Mouse (Mus musculus) forebrain, embryonic 13.5 days (tissue): Measurements from ENCODE around the gene Akap8l. TPM values are rescaled to one million over a fixed set of nuclear protein-coding genes. Genes with fewer than 3 reads are reported as not detected.

Experiments
- ATAC-seq: fragments of 200-750 bp; cut with Nextera tagmentation; 2 replicates; pipeline ENCODE4 v1.8.0; 2017
- H3K27ac ChIP-seq: fragments of 300-500 bp; sonication (generic); 2 replicates; pipeline ENCODE4 v1.5.1; 2015; ENCODE audit warnings: inconsistent platforms, mild to moderate bottlenecking, moderate library complexity
- H3K27me3 ChIP-seq: fragments of 300-500 bp; sonication (generic); 2 replicates; pipeline ENCODE4 v1.6.1; 2015; ENCODE audit warnings: mild to moderate bottlenecking, inconsistent platforms
- H3K36me3 ChIP-seq: fragments of 300-500 bp; sonication (generic); 2 replicates; pipeline ENCODE4 v1.6.1; 2015; ENCODE audit warnings: mild to moderate bottlenecking, inconsistent platforms; ENCODE audit not compliant: poor library complexity, severe bottlenecking
- H3K4me1 ChIP-seq: fragments of 300-500 bp; sonication (generic); 2 replicates; pipeline ENCODE4 v1.6.1; 2015; ENCODE audit warnings: inconsistent platforms
- H3K4me2 ChIP-seq: fragments of 300-500 bp; sonication (generic); 2 replicates; pipeline ENCODE4 v1.6.1; 2015; ENCODE audit warnings: inconsistent platforms, mild to moderate bottlenecking, moderate library complexity
- H3K4me3 ChIP-seq: fragments of 300-500 bp; sonication (generic); 2 replicates; pipeline ENCODE4 v1.5.1; 2015; ENCODE audit warnings: mild to moderate bottlenecking, inconsistent platforms
- H3K9ac ChIP-seq: fragments of 300-500 bp; sonication (generic); 2 replicates; pipeline ENCODE4 v1.6.1; 2015; ENCODE audit warnings: mild to moderate bottlenecking, inconsistent platforms
- H3K9me3 ChIP-seq: fragments of 300-500 bp; sonication (generic); replicated peaks from 2 replicates; pipeline ENCODE4 v1.6.1; 2016; ENCODE audit warnings: inconsistent platforms
- WGBS: fragments of 180-500 bp; shearing (Covaris S2); methylation state at CpG from one replicate; pipeline ENCODE4 v1.1.7; 2015; 5-methylcytosine and 5-hydroxymethylcytosine counted together
- microRNA-seq: library from miRNA; unstranded; fragments of <30 nt; microRNA quantifications from one replicate; pipeline ENCODE4, GENCODE M21; 2016
- polyA plus RNA-seq: library from polyadenylated mRNA; unstranded; fragments of >200 nt; fragmentation: Nextera tagmentation; extraction: Ambion mirVana; gene quantifications from 2 replicates; pipeline ENCODE4 v1.2.1, GENCODE M21; 2015

Akap8l gene
- polyA plus RNA-seq, 1 experiment from 2014 or later = 119 TPM

DNA sequence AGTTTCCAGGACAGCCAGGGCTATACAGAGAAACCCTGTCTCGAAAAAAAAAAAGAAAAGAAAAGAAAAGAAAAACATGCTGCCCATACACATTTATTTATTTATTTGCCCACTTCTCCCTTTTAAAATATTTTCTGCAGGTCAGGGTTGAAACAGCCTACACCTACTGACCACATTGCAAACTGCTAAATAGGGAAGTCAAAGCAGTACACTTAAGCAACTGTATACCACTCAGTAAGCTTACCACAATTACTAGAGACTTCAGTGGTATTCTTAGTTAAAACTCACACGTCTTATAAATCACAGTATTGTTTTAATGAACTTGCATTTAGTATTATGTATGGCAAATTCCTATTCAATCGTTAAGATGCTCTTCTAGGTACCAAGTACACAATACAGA, 69.8 kb downstream of the Akap8l start:
- Histone ChIP-seq H3K36me3 (no peaks in the 10 kb centered on the region), H3K4me2 (no peak overlapping the region)
- no peak for ATAC-seq

DNA sequence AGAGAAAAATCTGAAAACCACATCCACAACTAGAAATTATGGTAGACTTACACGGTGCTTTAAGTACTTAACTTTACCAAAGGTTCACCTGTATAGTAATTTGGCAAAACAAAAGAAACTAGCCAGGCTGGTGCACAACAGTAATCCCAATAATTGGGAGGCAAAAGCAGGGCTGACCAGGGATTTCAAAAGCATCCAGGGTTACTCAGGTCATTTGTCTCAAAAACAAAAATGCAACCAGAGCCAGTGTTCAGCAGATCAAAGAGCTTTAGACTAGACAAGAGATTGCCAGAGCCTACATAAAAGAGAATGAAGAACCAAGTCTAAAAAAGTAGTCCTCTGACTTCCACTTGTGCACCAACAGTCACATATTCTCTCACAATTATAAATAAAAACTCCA, 73.2 kb downstream of the Akap8l start:
- WGBS = 41% methylated on average over 1 of the region's 1 CpGs
- Histone ChIP-seq H3K4me1 (peaks cover 13% of the 10 kb centered on the region), H3K9me3 (no peaks in the 10 kb centered on the region), H3K27me3 (no peaks in the 10 kb centered on the region), H3K4me3 (no peak overlapping the region), H3K4me2 (no peak overlapping the region), H3K27ac (no peak overlapping the region), H3K9ac (no peak overlapping the region), H3K36me3 (no peaks in the 10 kb centered on the region)
- ATAC-seq = no peak

More for the DNA sequence above, 69.8 kb downstream of the Akap8l start:
- H3K4me3 ChIP-seq = no peak overlapping the region
- H3K27ac ChIP-seq = no peak overlapping the region
- H3K9ac ChIP-seq = no peak overlapping the region
- no peaks in the 10 kb centered on the region for H3K27me3 ChIP-seq
- 81% methylated on average over 3 of the region's 3 CpGs for WGBS
- peaks cover 33% of the 10 kb centered on the region for H3K4me1 ChIP-seq
- no peaks in the 10 kb centered on the region for H3K9me3 ChIP-seq

DNA sequence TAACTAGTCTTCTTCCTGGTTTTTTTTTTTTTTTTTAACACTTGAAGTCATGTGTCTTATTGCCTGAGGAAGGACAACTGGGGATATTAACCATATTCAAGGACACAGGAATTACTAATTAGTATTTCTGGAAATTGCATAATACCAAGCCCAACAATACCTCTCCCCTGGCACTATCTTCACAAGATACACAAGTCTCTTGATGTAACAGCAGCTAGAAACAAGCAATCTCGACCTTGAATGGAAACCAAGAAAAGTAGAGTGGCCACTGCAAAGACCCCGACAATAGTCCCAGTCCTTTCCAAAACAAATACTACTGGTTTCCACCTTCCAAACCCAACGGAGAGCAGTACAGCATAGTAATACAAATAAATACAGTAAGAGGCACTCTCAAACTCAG, 74.8 kb downstream of the Akap8l start:
- 94% methylated on average over 3 of the region's 3 CpGs for WGBS
- H3K4me2 ChIP-seq = no peak overlapping the region
- H3K4me3 ChIP-seq = no peak overlapping the region
- H3K27ac ChIP-seq = no peak overlapping the region
- H3K36me3 ChIP-seq = no peaks in the 10 kb centered on the region
- no peak overlapping the region for H3K9ac ChIP-seq
- ATAC-seq = no peak
- H3K27me3 ChIP-seq = no peaks in the 10 kb centered on the region
- no peaks in the 10 kb centered on the region for H3K9me3 ChIP-seq
- H3K4me1 ChIP-seq = no peaks in the 10 kb centered on the region

Small RNAs within 50 kb of the gene (microRNA-seq; reads per million reads assigned to microRNA genes)
- gene Gm22201 = not detected

Other genes with a start within 250 kb of the Akap8l start
- gene Notch3, start 183.8 kb downstream of the Akap8l start, polyA plus RNA-seq = 7.7 and 9.7 TPM in 2 replicates
- gene Ephx3, start 161.1 kb downstream of the Akap8l start, polyA plus RNA-seq = 0.08 and 0.10 TPM in 2 replicates
- 84.5 and 87.1 TPM in 2 replicates for gene Brd4, start 65.9 kb downstream of the Akap8l start, polyA plus RNA-seq
- 112 and 114 TPM in 2 replicates for gene Akap8, start 29.4 kb downstream of the Akap8l start, polyA plus RNA-seq
- gene Wiz, start 38.8 kb upstream of the Akap8l start, polyA plus RNA-seq = 26.6 and 27.7 TPM in 2 replicates
- 0.26 and 0.32 TPM in 2 replicates for gene Rasal3, start 53.0 kb upstream of the Akap8l start, polyA plus RNA-seq
- gene Pglyrp2, start 73.6 kb upstream of the Akap8l start, polyA plus RNA-seq = not detected in 2 replicates
- 0.17 and 0.35 TPM in 2 replicates for gene Cyp4f39, start 102.1 kb upstream of the Akap8l start, polyA plus RNA-seq
- gene Cyp4f17, start 155.4 kb upstream of the Akap8l start, polyA plus RNA-seq = 7.0 and 7.8 TPM in 2 replicates
- gene Cyp4f16, start 186.0 kb upstream of the Akap8l start, polyA plus RNA-seq = 21.1 and 21.4 TPM in 2 replicates